Mouse (Mus musculus): ENCODE data around the gene Rabl2.

The Rabl2 gene

GRCm38 (mm10) chr15:89551733-89552132 lies 40.0 kb downstream of the Rabl2 start:
- in situ Hi-C loops (cut with MboI, MseI), result no loop called here

GRCm38 (mm10) chr15:89550506-89550905 lies 41.2 kb downstream of the Rabl2 start:
- in situ Hi-C loops (cut with MboI, MseI), result no loop called here

- in situ Hi-C loops (cut with MboI, MseI), result no loop called here
Measured at GRCm38 (mm10) chr15:89548837-89549236, 42.9 kb downstream of the Rabl2 start.

- in situ Hi-C loops (cut with MboI, MseI), result no loop called here
Measured at GRCm38 (mm10) chr15:89547824-89548601, 43.7 kb downstream of the Rabl2 start.

- in situ Hi-C loops (cut with MboI, MseI), result no loop called here
Measured at GRCm38 (mm10) chr15:89547321-89547720, 44.4 kb downstream of the Rabl2 start.

- in situ Hi-C loops (cut with MboI, MseI), result no loop called here
Measured at GRCm38 (mm10) chr15:89544171-89544570, 47.6 kb downstream of the Rabl2 start.

- in situ Hi-C loops (cut with MboI, MseI), result no loop called here
Measured at GRCm38 (mm10) chr15:89533843-89534207, 57.9 kb downstream of the Rabl2 start.

GRCm38 (mm10) chr15:89532924-89533842 lies 58.5 kb downstream of the Rabl2 start:
- in situ Hi-C loops (cut with MboI, MseI), result no loop called here

Data from T-helper 2 cell (primary cell).